Mouse (Mus musculus) G1E (cell line): ENCODE measurements around the gene Pgf.
"Not testable (repeated sequence)": the region's sequence is repeated elsewhere in the genome, so short reads cannot be mapped to it uniquely, and the experiment has no call there.

Experiments used
- CTCF ChIP-seq: IDR thresholded peaks from 2 replicates; pipeline ENCODE4 v1.5.1; 2012; ENCODE audit warnings: low read depth, low read length, inconsistent platforms, mixed read lengths
- GATA1 ChIP-seq: IDR thresholded peaks from 2 replicates; pipeline ENCODE4 v1.6.1; 2012; ENCODE audit warnings: borderline replicate concordance, low read length, inconsistent platforms, mixed read lengths
- POLR2AphosphoS5 ChIP-seq: IDR thresholded peaks from 2 replicates; pipeline ENCODE4 v1.6.1; 2012; ENCODE audit warnings: low read depth, low read length, inconsistent platforms; ENCODE audit not compliant: insufficient replicate concordance
- TAL1 ChIP-seq: conservative IDR thresholded peaks from 2 replicates; pipeline ENCODE4 v1.6.1; 2012; ENCODE audit warnings: low read depth, low read length, inconsistent platforms, mixed read lengths

DNA sequence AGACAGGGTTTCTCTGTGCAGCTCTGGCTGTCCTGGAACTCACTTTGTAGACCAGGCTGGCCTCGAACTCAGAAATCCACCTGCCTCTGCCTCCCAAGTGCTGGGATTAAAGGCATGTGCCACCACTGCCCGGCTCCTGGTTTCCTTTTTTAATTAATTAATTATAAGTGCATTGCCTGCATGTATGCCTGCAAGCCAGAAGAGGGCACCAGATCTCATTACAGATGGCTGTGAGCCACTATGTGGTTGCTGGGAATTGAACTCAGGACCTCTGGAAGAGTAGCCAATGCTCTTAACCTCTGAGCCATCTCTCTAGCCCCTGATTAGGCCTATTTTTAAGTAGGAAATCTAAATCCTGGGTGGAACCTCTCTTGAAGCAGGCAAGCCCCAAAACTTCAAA lies 33.3 kb downstream of the Pgf start:
- TF ChIP-seq CTCF, GATA1, TAL1, POLR2AphosphoS5: not testable (repeated sequence)
